Mouse (Mus musculus): ENCODE results near the gene Tdo2.

The Tdo2 gene

DNA sequence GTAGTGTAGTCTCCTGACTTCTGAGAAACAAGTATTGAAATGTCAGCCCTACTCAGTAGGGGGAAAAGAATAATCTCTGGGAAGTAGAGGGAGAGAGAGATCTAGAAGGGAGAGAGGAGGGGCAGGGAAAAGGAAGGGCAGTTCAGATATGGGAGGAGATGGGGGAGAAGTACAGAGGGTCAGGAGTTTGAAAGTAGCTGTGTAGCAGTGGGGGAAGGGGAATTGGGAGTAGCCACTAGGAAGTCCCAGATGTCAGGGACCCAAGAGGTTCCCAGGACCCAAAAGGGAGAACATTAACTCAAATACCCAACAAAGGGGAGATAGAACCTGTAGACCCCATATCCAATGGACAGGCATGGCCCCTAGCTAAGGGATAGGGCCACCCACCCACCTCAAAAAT, at the start of gene Tdo2:
Gene Tdo2, minus strand, starts transcription at position 101 of the 400 bp plus-strand sequence.
- DNase-seq, result no peak

- no peak for DNase-seq
Observed at GRCm38 (mm10) chr3:82023065-82023464, 47.1 kb upstream of the Tdo2 start.

GRCm38 (mm10) chr3:82022421-82022920, 46.5 kb upstream of the Tdo2 start:
- no peak for DNase-seq

DNA sequence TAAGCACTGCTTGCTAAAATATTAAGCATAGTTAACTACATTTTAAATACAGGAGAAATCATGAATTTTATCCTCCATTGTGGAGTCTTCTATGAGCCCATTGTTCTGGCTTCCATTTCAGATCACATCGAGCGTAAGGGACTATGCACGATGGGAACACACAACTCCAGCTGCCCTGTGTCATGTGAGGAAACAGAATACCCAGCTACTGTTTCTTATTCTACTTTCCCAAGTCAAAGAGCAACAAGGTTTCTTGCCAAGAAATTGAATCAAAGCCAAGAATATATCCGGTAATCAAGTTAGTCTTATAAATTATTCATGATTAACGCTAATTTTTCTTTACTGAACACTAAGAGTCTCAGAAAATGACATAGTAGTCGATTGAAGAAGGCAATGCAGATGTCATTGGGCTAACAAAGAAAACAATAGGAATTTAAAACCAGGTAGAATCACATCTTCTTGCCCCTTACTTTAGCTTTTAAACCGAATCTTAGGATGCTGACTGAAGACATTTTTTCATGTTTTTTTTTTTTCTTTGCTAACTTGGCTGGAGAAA, 38.2 kb upstream of the Tdo2 start:
- no peak for DNase-seq

DNA sequence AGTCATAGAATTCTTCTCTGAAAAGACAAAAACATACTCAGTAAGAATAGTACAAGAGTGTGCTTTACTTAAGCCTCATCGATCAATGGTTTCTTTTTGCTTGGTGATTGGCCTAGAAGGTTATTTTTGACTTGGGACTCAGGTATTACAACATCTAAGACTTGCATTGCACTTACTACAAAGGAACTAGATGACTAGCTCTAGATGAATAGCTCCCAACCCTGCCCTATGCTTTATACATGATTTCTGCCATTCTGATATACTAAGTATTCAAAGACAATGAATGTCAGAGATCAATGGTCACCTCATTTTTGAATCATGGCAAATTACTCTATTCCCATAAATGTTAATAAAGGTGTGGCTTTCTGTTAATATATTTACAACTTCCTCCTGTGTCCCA, 31.0 kb upstream of the Tdo2 start:
- DNase-seq, result no peak

DNA sequence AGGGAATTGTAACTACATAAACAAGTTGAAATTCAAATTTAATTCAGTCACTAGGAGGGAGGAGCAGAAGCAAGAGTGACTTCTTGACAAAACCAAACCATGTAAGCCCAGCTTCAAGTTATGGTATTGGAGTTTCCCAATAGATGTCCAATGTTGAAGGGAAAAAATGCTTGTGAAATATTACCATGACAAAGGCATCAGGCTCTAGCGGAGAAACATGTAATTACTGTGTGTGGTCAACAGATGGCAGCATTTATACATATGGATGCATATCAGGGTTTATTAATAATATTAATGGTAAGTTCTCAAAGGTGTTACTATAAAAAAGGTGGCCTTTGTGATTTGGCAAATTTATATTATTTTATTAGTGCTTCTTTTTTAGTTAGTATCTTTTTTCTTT, 20.0 kb upstream of the Tdo2 start:
- DNase-seq, result peak; percentile 20

- DNase-seq, result no peak
Observed at GRCm38 (mm10) chr3:81995371-81995770, 19.4 kb upstream of the Tdo2 start.

DNA sequence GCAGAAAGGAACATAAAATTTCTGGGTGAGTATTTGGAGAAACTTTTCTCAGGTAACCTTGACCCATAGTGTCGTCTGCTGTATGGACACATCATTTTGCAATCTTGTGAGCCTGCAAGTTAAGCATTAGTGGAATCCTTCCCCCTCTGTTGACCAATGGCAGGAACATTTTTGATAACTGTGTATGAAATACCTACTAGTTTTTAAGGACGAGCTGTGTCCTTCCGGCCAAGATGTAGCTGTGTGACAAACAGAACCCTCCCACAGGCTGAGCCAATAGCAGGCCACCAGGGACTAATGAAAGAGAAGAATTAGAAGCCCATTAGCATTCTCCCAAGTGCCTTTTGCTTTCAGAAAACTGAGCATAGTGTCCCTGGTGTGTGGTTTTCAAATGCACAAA, 14.5 kb upstream of the Tdo2 start:
- no peak for DNase-seq

- no peak for DNase-seq
Observed at GRCm38 (mm10) chr3:81989692-81990141, 13.7 kb upstream of the Tdo2 start.

DNA sequence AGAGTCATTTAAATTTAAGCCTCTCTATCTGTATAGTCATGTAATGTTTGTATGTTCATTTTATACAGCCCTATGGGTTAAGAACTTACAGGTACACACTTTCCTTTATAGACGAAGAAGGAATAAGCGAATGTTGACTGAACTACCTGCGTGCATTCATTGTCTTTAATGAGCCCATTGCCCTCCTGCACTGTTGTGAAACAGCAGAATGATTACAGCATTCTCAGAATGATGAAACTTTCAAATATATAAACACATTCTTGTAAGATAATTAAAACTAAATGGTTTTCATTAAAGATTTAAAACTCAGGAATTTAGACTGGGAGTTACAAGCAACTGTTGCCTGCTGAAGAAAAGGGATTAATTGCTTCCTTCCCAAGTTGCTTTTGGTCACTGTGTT, 11.6 kb upstream of the Tdo2 start:
- DNase-seq, result no peak

DNA sequence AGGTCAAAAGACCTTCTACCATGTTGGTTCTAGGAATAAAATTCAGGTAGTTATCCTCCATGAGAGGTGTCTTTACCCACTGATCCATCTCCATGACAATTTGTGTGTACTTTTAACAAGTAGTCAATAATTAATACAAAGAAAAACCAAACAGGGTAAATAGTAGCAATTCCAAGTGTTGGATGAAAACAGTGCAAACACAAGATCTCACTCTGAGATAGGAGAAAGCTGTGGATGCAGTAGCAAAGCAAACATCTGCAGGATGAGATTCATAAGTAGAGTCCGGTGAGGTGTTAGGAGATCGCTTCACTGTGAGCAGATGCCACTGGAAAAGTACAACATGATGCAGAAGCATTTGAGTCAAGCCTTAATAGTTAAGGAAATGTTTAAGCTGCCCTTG, 10.1 kb upstream of the Tdo2 start:
- DNase-seq, result no peak

- DNase-seq, result no peak
Observed at GRCm38 (mm10) chr3:81985100-81985499, 9.1 kb upstream of the Tdo2 start.

GRCm38 (mm10) chr3:81983120-81983895, 7.3 kb upstream of the Tdo2 start:
- DNase-seq, result no peak

- no peak for DNase-seq
Observed at GRCm38 (mm10) chr3:81981990-81982389, 6.0 kb upstream of the Tdo2 start, which contains the start of gene Asic5. TSS of gene Asic5 (plus strand) at chr3:81982290.

DNA sequence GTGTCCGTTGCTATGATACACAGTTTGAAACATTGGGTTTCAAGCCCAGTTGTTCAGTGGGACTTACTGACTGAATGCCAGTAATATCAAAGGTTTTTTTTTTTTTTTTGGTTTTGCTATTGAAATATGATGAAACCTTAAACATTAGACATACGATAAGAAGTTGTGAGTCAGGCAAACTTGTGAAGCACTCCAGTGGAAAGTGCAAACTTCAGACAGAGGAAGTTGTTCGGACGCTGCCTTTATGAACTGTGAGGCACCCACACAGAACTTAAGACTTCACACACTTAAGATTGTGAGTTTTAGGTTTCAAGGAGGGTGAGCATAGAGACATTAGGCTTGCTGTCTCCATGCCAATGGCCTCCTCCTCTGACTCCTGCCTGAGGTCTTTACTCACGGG, 5.6 kb upstream of the Tdo2 start:
- DNase-seq, result no peak

DNA sequence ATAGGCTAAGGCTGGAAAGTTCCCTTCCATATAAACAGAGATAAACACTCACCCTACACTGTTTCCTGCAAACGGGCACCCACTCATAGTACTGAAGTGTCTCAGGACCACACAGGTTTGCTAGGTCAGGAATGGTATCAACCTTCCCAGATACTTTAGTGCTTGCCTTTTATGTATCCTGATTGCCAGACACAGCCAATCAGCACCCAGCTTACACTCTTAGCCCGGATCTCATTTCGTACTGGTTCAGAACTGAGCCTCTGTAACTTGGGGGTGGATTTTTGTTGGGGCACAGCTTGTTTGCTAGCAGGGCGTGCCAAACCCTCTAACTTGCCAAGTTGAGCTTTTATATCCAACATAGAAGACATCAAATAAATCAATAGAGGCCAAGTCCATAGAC, 395 bp downstream of the Tdo2 start:
- no peak for DNase-seq

GRCm38 (mm10) chr3:81964596-81964995, 11.4 kb downstream of the Tdo2 start:
- DNase-seq, result peak; percentile 36

DNA sequence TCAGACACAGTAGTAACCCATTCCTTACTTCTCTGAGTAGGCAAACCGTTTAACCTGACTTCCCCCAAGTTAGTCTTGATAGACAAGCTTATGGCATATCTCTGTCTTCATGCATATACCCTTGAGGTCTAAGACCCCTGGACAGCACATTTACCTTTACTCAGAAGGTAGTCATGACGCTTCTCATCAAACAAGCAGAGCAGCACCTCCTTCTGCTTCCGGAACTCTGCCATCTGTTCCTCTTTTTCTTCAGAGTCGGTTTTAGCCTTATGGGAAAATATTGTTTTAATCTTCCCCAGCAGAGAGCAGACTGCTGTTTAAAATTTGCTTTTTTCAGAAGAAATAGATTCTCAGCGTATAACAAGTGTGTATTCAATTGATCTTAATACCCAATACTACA, 12.2 kb downstream of the Tdo2 start:
- peak; percentile 12 for DNase-seq

- no peak for DNase-seq
Observed at GRCm38 (mm10) chr3:81961336-81961735, 14.7 kb downstream of the Tdo2 start.

DNA sequence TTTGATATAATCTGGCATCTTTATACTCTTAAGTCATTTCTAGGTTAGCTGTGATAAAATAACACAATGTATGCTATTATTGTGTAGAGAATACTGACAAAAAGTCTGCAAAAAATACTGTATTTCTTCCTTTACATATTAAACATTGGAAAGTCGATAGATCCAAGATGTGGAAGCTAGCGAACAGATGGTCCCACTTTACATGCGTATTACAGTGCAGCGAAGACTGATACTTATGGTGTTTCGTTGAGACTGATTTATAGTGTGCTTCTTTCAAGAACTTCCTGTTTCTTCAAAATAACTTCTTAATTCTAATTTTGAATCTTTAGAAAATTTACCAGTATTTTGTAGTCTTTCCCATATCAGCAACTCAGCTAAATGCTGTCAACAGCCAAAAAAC, 18.5 kb downstream of the Tdo2 start:
- no peak for DNase-seq

GRCm38 (mm10) chr3:81951785-81952184, 24.2 kb downstream of the Tdo2 start:
- no peak for DNase-seq

DNA sequence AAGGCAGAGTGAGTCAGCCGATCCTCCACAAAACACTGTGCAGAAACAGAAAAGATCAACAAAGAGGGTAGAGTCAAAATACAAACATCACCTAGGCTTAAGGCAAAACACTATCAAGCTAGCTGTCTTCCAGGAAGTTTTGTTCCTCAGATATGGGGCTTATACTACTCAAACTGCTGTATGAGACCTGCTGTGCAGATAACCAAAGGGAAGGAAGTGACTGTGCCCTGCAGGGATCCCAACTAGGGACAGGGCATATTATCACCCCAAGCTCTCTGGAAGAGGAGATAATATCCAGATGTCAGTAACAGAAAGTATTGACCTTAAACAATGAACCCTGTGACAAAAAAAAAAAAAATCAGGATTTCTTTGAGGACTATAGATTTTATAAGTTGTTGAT, 27.0 kb downstream of the Tdo2 start:
- no peak for DNase-seq

DNA sequence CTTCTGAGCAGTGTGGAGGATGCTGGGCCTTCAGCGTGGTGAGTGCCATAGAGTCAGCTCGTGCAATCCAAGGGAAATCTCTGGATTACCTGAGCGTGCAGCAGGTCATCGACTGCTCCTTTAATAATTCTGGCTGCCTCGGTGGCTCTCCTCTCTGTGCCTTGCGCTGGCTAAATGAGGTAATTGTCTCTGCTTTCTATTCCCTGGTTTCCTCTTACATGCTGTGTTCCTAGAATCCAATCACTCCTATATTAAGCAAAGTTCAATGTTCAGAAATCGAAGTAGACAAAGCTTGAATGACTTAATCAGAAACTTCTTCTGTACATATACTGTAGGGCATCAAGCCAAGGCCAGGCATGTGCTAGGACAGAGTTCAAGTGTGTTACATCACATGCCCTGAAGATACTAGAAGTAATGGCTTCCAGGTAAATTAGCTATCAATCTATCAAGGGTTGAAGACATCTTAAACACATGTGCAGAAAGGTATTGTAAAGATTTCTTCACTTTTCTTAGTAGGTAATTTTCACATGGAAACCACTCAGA, 31.1 kb downstream of the Tdo2 start:
- no peak for DNase-seq

GRCm38 (mm10) chr3:81943097-81943496, 32.9 kb downstream of the Tdo2 start:
- no peak for DNase-seq
